Mouse (Mus musculus) testis, postnatal 14 days (tissue): ENCODE measurements around the gene Rhd.
"Not testable (repeated sequence)": the region's sequence is repeated elsewhere in the genome, so short reads cannot be mapped to it uniquely, and the experiment has no call there.

Experiments used
- DNase-seq: peaks from one replicate; pipeline ENCODE4 v3.0.0; 2021; ENCODE audit warnings: low spot score

Rhd gene

DNA sequence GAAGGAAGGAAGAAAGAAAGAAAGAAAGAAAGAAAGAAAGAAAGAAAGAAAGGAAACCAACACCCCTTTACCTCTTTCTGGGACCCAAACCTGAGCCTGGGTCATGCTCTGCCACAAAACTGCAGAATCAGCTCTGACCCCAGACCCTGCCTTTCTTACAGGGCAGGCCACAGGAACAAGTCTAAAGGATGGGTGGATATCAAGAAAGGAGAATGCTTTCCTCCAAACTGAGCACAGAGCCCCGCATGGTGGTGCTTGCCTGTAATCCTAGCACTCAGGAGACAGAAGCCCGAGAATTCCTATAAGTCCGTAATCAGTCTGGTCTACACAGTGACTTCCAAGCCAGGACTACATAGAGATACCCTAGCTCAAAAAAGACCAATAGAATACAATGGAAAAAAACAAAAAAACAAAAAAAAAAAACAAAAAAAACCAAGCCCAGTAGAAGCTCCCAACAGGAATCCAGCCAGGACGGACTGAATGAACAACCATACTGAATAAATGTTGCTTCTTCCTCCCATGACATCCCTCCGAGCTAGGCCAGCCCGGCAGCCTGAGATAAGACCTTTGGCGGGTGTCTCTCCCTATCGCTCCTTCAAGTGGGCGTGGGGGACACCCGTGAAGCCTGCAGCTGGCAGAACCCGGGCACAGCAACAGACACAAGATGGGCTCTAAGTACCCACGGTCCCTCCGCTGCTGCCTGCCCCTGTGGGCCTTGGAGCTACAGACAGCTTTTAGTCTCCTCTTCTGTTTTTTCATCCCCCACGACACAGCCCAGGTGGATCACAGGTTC lies at the start of gene Rhd:
TSS of gene Rhd (plus strand) at position 600 of the 793 bp plus-strand sequence.
- DNase-seq = no peak

DNA sequence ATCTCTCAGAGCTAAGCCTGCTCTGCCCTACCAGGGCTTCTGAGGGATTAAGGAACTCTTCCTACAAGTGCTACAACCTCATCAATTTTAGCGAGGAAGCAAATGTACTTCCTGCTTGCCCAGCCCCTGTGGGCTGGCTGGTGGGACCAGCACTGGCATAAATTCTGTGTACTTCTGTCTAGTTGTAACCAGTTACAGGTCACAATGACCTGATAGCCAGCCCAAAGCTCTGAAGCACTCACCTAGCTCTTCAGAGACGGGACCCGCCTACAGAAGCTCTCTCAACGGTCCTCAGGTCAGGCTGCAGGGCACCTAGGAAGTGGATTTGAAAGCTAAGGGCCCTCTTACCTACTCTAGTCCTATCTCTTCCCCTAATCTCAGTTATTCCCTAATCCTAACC lies 46.6 kb upstream of the Rhd start:
- DNase-seq = no peak

GRCm38 (mm10) chr4:134821061-134821460 lies 43.3 kb upstream of the Rhd start:
- DNase-seq = no peak

- DNase-seq = no peak
These were observed 40.8 kb upstream of the Rhd start for GRCm38 (mm10) chr4:134823560-134823959.

DNA sequence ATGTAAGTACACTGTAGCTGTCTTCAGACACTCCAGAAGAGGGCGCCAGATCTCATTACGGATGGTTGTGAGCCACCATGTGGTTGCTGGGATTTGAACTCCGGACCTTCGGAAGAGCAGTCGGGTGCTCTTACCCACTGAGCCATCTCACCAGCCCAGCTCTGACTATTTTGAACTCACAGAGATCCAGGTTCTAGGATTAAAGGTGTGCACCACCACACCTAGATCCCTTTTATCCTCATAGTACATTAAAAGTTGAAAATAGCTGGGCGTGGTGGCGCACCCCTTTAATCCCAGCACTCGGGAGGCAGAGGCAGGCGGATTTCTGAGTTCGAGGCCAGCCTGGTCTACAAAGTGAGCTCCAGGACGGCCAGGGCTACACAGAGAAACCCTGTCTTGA lies 38.5 kb upstream of the Rhd start:
- DNase-seq = not testable (repeated sequence)

DNA sequence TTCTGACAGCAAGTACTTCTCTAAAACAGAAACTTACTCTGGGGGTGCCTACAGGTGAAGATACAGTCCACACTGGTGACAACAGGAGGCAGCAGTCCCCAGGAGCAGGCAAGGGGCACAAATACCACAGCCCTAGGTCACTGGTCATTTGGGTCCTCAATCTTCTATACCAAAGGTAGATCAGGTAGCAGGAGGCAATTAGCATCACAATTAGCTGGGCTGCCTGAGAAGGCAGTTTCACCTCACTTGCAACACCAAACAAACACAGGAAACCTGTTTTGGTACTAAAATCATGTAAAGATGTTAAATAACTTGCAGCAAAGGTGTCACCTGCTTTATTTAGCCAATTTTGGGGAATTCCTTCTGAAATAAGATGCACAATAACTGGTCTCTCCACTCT lies 38.0 kb upstream of the Rhd start:
- DNase-seq = no peak

DNA sequence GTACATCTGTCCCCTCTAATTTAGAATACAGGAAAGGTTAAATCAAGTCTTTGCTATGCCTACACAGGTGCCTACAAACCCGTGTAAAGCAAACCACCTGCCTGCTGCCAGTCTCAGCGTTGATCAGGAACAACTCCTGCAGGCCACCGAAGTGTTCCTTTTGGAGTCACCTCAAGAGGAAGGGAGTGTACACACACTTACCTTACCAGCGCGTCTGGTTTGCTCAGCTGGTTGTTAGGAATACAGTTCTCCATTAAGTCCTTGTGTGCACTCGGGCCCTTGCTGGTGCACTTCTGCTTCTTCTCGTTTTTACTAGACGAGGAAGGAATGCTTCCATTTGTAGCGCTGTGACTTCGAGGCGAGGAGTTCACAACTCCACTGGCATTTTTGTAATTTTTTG lies 36.5 kb upstream of the Rhd start:
- no peak for DNase-seq

GRCm38 (mm10) chr4:134831934-134832333 lies 32.4 kb upstream of the Rhd start:
- no peak for DNase-seq

DNA sequence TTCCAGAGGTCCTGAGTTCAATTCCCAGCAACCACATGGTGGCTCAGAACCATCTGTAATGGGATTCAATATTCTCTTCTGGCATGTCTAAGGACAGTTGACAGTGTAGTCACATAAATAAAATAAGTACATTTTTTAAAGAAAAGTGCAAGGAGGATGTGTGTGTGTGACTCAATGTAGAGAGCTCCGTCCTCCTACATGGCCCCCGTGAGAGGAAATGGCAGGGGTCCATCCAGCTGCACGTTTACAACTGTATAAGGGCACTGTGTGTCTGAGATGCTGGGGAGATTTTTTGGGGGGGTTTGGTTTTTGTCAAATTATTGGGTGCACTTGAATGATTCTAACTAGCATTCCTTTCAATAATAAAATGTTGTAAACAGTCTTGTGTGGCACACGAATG lies 28.9 kb upstream of the Rhd start:
- no peak for DNase-seq

GRCm38 (mm10) chr4:134838221-134838620 lies 26.1 kb upstream of the Rhd start:
- no peak for DNase-seq

GRCm38 (mm10) chr4:134838706-134839105 lies 25.6 kb upstream of the Rhd start:
- DNase-seq = not testable (repeated sequence)

- no peak for DNase-seq
These were observed 24.1 kb upstream of the Rhd start for GRCm38 (mm10) chr4:134840231-134840630.

- DNase-seq = no peak
These were observed 20.8 kb upstream of the Rhd start for GRCm38 (mm10) chr4:134843566-134843965.

- DNase-seq = no peak
These were observed 16.7 kb upstream of the Rhd start for GRCm38 (mm10) chr4:134847587-134847986.

- no peak for DNase-seq
These were observed 13.8 kb upstream of the Rhd start for GRCm38 (mm10) chr4:134850551-134850950.

GRCm38 (mm10) chr4:134851236-134851635 lies 13.1 kb upstream of the Rhd start:
- no peak for DNase-seq

- DNase-seq = no peak
These were observed 12.5 kb upstream of the Rhd start for GRCm38 (mm10) chr4:134851876-134852275.

- DNase-seq = peak; percentile 80
These were observed 11.7 kb upstream of the Rhd start for GRCm38 (mm10) chr4:134852438-134853255.

GRCm38 (mm10) chr4:134853259-134853636 lies 11.1 kb upstream of the Rhd start, which contains the start of gene Maco1:
Maco1 (minus strand) TSS chr4:134853345.
- peak; percentile 99 for DNase-seq

DNA sequence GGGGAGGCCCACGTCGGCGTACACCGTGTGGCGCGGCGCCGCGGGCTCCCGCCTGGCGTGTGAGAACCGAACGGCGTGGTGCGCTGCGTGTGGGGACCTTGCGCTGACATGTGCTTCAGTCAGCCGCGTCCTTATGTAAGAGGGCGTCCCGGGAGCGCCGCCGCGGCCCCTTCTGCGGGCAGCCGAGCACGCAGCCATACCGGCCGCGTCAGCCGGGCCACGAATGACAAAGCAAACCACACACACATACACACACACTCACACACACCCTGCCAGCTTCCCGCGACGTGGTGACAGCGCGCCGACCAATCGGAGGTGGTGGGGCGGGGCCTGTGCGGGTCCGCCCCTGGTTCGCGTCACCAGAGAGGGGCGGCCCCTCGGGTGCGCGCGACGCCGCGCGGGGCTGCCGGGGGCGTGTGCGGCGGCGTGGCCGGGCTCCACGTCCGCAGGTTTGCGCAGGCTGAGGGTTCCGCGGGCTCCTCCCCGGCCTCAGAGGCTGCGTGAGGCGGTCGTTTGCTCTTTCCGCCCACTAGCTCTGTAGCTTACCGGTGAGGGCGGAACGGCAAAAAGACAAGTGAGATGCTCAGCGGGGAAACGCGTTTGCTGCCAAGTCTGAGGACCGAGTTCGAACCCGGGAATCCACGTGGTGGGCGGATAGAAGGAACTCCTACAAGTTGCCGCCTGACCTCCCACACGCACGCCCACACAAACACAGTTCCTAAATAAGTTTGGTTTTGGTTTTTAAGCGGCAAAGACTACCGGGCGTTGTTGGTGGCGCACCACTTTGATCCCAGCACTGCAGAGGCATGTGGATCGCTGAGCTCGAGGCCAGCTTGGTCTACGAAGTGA lies 10.5 kb upstream of the Rhd start:
- peak; percentile 93 for DNase-seq

DNA sequence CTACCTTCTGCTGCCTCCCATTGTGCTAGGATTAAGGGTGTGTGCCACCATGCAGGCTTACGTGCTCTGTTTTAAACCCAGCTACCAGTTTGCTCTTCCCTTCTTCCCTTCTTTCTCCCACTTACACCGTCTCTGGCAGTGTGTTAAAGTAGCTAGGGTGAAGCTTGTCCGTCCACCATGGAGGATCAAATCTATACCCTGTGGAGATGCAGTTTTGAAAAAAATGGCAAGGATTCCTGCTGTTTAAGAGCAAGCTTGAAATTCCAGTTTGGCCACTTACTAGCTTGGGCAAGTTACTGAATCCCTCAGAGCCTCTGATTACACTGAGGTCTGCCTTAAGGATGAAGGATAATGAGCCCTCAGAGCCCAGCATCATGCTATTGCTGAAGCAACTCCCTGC lies 9.0 kb upstream of the Rhd start:
- DNase-seq = no peak

DNA sequence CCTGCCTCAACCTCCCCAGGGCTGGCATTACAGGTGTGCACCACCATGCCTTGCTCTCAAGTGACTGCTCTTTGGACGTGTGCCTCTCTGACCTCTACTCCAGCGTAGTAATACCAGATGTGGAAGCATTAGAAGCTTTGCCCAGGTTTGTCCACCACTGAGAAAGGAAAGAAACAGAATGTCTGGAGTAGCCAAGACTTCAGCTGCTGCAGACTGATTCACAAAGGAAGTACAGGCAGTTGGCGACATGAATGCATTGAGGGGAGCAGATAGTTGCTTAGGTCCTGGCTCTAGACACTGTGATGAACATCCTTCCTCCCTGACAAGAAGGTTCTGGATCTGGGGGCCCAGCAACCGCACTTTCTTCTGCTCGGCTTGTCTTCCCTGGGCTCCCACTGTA lies 8.3 kb upstream of the Rhd start:
- DNase-seq = no peak
